Mouse (Mus musculus): ENCODE measurements around the gene Fbxo36. TPM values are rescaled to one million over a fixed set of nuclear protein-coding genes. Genes with fewer than 3 reads are reported as not detected.

The Fbxo36 gene
- polyA plus RNA-seq, 1 experiment, result 8.4 TPM

DNA sequence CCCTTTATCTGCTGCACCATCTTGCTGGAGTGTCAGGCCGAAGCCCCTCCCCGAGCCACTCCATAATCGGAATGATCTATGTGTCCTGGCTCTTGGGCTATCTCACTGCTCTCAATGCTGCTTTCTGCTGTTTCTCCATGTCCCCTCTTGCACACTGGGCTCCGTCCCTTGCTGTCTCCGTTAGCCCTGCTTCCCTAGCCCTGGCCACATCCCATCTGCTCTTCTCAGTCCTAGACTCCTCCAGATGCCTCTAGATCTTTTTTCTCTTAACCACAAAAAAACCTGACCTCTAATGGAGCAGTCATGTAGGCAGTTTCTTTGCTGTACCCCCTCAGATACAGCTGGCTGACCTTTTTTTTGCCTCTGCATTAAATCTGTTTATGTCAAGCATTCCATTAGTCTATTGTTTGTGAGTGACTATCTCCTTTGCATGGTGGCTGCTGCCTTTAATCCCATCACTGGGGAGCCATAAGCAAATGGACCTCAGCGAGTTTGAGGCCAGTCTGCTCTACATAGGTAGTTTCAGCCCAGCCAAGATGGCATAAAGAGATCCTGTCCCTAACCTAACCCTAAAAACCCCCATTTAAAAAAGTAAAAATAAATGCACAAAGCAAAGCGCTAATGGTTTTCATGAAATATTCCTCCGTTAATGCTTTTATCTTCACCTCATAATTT lies 49.8 kb downstream of the Fbxo36 start:
- DNase-seq (ENCODE audit: extremely low spot score in 1 of 2, low spot score in 1 of 2), result no peak

DNA sequence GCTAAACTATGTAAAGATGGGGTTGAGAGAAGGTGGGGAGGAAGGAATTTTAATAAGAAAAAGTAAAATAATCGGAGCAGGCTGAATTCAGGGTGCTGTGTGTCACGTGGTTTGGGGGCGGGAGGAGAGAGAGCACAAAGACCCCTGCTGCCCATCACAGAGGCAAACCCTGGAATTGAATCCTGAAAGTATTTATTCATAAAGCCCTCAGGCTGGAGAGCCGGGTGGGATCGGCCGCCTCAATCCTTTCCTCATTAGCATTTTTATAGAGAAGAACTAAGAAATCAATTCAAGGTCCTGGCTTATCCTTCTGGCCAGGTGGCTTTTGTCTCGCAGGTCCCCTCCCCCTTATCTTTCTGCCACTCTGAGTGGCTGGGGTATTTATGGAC lies 50.4 kb downstream of the Fbxo36 start:
- DNase-seq (ENCODE audit: extremely low spot score in 1 of 2, low spot score in 1 of 2), result no peak

DNA sequence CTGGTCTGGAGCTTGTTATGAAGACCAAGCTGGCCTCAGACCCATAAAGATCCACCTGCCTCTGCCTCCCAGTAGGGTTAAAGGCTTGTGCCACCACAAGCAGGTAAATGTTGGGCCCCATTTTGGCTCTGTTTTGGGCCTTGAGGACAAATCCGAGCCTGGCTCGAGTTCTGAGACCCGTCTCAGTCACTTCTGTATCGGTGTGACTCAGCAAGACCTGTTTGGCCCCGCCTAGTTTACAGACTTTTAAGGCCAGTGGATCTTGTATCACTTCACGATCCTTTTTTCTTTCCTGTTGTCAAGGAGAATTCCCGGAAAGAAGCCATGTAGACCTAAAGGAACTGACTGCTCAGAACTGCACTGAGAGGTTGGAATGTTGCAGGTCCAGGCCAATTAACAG lies 50.9 kb downstream of the Fbxo36 start:
- no peak for DNase-seq (ENCODE audit: extremely low spot score in 1 of 2, low spot score in 1 of 2)

DNA sequence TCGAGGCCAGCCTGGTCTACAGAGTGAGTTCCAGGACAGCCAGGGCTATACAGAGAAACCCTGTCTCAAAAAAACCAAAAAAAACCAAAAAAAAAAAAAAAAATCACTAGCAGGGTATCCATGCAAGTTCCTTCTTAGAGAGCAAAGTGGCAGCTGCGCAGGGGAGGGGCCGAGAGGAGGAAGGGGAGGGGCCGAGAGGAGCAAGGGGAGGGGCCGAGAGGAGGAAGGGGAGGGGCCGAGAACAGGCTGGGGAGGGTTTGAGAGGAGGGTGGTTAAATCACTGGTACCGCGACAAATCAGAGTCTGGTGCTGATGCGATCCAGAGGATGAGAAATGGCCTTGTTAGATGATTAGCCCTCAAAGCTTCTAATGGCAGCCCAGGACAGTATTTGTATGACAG lies 52.1 kb downstream of the Fbxo36 start:
- no peak for DNase-seq (ENCODE audit: extremely low spot score in 1 of 2, low spot score in 1 of 2)

DNA sequence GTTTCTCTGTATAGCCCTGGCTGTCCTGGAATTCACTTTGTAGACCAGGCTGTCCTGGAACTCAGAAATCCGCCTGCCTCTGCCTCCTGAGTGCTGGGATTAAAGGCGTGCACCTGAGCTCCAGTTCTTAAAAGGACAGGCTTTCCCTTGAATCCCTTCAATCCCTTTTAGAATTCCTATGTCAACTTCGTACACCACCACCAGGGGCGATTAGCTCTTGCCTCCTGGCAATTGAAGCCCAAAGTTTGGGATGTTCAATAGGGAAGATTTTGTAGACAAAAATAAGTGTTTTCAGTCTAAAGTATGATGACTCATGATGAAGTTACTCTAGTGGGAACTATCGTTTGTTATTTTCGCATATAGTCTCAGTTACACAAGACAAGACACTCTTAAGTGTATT lies 57.7 kb downstream of the Fbxo36 start:
- DNase-seq (ENCODE audit: extremely low spot score in 1 of 2, low spot score in 1 of 2), result no peak

DNA sequence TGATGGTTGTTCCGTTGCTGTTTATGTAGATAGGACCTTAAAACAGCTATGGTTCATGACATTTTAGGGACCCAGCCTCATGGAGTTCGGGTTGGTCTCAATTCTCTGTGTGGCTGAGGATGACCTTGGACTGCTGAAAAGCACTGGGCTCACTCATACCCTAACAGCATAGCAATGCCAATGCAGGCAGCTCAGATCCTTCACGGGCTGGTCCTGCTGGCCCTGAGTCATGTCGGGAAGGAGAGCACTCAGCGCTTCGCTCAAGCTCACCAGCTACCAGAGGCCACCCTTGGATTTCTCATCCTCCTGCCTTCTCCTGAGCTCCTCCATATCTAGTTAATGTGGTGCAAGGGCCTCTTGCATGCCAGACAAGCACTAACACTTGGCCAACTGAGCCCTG lies 59.5 kb downstream of the Fbxo36 start:
- no peak for DNase-seq (ENCODE audit: extremely low spot score in 1 of 2, low spot score in 1 of 2)

DNA sequence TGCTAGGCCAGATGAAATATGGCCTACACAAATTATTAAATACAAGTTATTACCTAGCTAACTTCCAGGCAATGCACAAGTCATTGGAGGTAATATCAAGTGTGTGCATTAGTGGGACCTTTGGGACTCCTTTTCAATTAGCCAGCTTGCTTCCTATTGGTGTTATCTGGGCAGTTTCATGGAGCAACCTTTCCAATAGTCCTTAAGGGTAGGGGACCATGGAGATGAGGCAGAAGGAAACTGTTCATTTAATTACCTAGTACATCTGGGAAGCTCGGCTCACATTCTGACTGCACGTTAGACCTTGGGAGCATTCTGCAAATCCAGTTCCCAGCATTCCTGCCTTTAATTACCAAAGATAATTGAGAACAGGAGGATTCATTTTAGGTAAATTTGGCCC lies 64.8 kb downstream of the Fbxo36 start:
- DNase-seq (ENCODE audit: extremely low spot score in 1 of 2, low spot score in 1 of 2), result no peak

DNA sequence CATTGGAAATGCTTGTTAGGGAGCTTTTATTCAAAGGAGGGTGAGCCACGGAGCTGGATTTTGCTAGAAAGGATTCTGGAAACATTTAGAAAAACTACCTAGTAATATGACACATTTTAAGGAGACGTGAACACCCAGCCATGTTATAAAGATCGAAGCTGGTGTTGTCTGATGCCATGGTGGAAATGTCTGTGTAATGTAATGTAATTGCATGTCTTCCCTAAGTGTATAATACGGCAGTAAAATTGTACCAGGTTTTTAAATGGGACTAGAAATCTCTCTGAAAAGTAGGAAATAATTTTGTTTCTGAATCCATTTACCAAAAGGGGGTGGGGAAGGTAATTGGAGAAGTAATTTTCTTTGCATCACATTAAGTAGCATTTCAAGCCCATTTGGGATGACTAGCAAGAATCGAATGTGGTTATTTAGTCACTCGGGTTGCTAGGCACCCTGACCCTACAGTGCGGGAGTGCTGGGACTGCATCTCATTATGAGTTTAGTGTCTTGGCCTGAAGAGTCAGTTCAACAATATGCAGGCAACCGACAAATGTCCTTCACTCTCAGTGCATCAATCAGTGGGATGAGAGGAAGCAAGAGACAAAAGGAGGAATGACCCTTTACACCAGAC lies 70.7 kb downstream of the Fbxo36 start:
- DNase-seq (ENCODE audit: extremely low spot score in 1 of 2, low spot score in 1 of 2), result no peak

DNA sequence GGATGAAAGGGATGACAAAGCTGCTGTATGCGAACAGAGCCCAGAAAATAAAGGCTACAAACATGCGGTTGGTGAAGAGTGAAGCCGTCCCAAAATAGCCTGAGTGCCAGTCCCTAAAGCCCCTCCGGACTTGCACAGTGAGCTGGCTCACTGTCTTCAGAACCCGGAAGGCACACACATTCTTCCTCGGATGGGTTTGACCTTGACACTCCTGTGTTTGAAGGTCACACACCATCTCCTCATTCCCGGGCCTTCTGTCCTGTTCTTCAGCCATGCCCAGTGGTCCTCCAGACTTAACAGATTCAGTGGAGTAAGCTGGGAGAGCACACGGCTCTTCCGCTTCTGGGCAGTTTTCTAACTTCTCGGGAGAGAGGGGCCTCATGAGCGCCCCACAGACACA lies 72.9 kb downstream of the Fbxo36 start:
- no peak for DNase-seq (ENCODE audit: extremely low spot score in 1 of 2, low spot score in 1 of 2)

DNA sequence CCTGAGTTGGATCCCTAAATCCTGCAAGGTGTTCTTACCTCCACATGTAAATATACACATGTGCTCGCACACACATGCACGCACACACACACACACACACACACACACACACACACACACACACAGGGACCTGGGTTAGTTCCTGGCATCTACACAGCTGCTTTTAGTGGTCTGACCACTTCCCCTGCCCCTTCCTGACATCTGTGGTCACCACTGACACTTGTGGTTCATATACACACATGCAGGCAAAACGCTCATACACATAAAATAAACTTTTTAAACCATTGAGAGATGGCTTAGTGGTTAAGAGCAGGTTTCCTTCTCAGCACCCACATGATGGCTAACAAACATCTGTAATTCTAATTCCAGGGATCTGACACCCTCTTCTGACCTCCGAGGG lies 75.4 kb downstream of the Fbxo36 start:
- DNase-seq (ENCODE audit: extremely low spot score in 1 of 2, low spot score in 1 of 2), result no peak

DNA sequence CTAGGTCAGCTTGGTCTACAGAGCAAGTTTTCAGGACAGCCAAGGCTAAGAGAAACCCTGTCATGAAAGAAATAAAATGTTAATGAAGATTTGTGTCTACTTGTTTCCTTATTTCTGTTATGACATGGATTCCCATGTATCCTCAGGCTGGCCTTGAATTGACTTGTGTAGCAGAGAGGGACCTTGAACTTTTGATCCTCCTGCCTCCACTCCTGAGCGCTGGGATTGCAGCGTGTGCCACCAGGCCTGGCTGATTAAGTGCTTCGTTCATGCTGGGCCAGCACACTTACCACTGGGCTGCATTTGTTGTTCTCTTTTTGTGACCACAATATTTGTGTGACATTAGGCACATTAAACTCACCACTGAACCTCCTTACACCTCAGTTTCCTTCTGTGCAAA lies 79.2 kb downstream of the Fbxo36 start:
- DNase-seq (ENCODE audit: extremely low spot score in 1 of 2, low spot score in 1 of 2), result no peak

DNA sequence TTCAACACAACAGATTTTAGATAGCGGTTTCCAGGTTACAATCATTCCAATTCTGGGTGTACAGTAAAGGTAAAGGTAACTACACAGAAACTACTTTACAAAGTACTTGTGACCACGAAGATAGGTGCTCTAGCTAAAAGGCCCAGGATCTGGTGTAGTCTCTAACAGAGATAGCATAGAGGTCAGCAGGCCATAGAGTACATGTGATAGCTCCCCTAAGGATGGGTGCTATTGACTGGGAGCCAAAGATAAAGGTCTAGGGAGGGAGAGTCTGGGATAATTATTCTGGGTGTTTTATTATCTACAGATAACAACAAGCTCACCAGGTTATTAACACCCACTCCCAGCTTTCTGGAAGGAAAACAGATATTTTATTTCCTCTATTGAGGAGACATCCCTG lies 83.8 kb downstream of the Fbxo36 start:
- DNase-seq (ENCODE audit: extremely low spot score in 1 of 2, low spot score in 1 of 2), result no peak

DNA sequence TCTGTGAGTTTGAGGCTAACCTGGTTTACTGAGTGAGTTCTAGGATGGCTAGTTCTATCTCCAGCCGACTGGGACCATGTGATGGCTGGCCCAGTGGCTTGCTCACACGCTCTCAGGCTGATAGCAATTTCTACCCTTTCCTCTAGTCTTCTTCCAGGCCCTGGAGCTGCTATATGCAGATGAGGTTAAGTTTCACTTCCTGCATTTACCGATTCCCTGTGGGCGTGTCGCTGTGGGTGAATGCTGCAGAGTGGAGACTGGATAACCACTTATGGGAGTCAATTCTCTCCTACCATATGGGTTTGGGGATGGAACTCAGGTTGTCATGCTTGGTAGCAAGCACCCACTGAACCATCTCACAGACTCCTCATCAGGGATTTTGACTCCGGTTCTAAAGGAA lies 84.5 kb downstream of the Fbxo36 start:
- DNase-seq (ENCODE audit: extremely low spot score in 1 of 2, low spot score in 1 of 2), result no peak

DNA sequence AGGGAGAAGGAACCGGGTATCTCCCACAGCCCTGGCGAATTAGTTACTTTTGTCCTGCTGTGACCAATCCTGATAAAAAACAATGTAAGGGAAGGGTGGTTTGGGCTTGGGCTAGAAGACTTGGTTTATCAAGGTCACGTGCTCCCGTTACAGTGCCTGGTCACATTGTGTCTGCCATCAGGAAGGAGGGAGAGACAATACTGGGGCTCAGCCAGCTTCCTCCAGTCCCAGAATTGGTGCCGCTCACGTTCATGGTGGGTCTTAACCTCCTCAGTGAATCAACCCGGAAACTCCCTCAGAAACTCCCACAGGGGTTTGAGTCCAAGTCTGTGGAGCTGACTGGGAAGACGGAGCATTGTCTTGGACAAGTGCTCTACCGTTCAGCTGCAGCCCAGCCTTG lies 86.0 kb downstream of the Fbxo36 start:
- no peak for DNase-seq (ENCODE audit: extremely low spot score in 1 of 2, low spot score in 1 of 2)

DNA sequence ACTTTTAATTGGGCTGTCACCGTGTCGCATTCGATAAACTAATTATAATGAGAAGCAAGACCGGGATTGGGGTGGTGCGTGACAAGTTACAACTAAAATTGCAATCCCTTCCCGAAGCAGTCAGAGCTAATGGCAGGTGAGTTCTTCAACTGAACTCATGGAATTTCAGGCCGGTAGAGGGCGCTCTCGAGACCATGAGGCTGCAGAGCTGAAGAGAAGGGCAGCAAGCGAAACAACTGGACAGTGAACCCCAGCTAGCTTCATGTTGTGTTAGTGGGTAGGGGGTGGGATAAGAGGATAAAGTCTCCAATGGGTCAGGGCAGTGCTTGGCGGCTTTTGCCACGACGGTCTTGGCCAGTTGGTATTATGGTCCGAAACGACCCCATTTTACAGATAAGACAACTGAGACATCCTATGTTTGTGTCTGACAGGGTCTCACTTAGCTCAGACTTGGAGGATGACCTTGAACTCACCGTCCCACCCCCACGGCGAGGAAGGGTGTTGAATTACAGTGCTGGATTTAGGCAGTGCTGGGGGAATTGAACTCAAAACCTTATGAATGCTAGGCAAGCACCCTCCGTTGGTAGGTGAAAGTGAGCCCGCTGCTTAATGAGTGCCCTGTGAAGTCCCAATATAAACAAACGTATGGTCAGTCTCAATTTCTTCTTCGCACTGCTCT lies 94.0 kb downstream of the Fbxo36 start:
- DNase-seq (ENCODE audit: extremely low spot score in 1 of 2, low spot score in 1 of 2), result peak; percentile 69 to 95

DNA sequence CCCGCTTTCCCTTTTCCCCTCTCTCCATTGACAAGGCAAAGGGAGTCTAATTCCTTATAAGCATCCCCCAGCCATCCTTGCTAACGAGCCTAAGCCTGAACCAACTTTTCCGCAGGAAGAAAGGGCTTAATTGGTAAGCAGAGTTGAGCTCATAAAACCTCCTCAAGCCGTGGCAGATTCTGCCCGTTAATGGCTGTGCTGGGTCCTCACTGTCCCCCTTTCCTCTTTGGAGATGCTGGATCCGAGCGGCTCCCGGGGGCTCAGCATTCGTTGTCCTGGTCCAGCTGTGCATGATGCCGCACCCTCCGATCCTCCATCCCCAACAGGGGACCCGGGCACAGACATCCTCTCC lies 94.5 kb downstream of the Fbxo36 start:
- no peak for DNase-seq (ENCODE audit: extremely low spot score in 1 of 2, low spot score in 1 of 2)

DNA sequence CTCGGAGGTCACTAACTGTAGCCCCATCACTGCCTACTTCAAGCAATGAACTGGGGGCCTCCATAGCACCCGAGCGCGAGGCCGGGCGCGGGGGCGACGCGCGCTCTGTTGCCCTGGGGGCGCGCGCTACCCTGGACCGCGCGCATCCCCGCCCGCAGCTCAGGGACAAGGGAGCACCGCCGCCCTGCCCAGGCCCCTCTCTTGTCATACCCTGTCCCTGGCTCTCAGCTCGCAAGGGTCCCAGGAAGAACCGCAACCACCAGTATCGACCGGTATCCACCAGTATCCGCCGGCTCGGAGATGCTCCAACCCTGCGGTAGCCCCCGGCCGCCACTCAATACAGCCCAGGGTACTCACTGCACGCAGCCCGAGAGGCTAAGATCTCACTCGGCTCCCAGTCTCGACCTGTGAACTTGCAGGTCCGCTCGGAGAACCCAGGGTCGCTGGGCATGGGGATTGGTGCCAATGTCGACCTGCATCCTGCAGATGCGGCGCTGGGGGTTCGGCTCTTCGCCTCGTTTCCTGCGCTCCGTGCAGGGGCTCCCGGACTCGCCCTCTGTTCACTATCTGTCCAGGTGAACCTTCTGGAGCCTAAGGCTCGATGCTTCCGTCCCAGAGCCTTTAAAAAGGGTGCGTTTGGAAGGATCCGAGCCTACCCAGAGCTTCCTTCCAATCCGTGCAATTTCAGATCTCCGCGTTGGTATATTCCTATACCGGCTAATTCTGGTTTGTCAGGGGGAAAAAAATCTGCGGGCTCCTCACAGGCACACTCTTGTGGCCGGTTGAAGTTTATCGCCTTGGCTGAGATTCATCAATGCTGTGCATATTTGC lies 95.1 kb downstream of the Fbxo36 start, which contains the start of gene Slc16a14:
TSS of gene Slc16a14 (minus strand) at position 632 of the 831 bp plus-strand sequence.
- DNase-seq (ENCODE audit: extremely low spot score in 1 of 2, low spot score in 1 of 2), result peak; percentile 14 to 75

DNA sequence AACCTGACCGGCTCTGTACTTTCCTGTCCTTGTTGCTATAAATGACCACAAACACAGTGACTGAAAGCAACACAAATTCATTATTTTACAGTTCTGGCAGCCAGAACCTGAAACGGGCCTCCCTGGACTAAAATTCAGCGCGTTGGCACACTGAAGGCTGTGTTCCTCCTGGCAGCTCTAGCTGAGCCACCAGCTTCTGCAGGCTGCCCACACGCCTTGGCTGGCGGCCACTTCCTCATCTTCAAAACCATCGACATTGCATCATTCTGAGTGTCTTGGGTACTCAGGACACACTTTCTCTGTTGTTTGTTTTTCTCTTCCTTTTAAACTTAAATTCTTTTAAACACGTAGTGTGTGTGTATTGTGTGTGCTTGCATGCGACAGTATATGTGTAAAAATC lies 96.0 kb downstream of the Fbxo36 start:
- DNase-seq (ENCODE audit: extremely low spot score in 1 of 2, low spot score in 1 of 2), result peak; percentile 82 to 92

DNA sequence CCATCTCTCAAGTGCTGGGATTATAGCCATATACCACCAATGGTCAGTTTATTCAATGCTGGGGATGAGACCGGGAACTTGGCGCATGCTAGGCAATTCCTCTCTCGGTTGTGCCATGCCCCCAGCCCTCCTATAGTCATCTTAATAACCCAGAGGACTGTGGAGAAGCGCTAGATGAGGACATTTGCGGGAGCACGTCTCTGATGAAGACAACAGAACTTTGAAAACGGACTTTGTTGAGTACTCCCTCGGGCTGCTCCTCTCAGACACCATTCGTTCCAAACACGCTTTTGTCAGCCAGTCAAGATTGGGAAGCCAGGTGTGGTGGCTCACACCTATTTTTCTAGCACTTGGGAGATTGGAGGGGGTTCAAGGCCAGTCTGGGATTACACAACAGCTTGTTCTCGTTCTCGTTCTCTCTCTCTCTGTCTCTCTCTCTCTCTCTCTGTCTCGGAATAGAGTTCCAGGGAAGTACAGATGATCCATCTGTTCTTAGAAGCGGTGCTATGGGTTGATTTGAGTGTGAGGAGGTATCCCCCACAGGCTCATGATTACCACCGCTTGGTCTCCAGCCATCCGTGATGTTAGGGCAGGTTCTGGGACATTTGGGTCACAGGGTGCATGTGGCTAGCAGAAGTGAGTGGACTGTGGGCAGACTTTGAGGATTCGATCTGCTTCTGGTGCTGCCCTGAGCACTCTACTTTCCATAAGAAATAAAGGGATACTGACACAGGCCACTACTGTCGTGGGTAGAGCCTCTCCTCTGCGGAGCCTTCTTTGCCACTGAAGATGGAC lies 97.3 kb downstream of the Fbxo36 start:
- peak in 1 of 2 experiments; percentile 5 for DNase-seq (ENCODE audit: extremely low spot score in 1 of 2, low spot score in 1 of 2)

DNA sequence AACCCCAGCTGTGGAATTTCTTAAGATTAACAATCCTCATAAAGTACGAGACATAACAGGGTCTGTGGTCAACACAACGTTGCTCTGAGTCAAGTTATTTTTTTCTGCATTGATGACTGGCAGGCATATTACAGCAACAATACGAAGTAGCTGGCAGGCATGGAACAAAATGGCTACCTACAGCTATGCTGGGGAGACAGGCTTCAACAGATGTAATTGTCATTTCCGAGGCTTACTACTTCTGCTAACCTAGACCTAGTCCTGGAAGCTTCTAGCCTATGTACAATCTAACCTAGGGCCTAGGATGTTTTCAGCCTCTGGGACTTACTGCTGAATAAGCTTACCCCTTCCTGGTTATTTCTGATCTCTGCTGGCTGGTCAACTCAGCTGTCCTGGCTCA lies 99.8 kb downstream of the Fbxo36 start:
- DNase-seq (ENCODE audit: extremely low spot score in 1 of 2, low spot score in 1 of 2), result no peak
